Mouse (Mus musculus) ES-E14 (cell line): ENCODE measurements around the gene Clstn1.

Experiments
- CHD2 ChIP-seq: IDR thresholded peaks from 2 replicates; pipeline ENCODE4 v1.6.1; 2014; ENCODE audit warnings: mild to moderate bottlenecking, low read depth, low read length, inconsistent platforms
- MAFK ChIP-seq: IDR thresholded peaks from 2 replicates; pipeline ENCODE4 v1.6.1; 2014; ENCODE audit warnings: mild to moderate bottlenecking, low read depth, low read length, inconsistent platforms; ENCODE audit not compliant: insufficient read depth
- ZNF384 ChIP-seq: IDR thresholded peaks from 2 replicates; pipeline ENCODE4 v1.6.1; 2012; ENCODE audit warnings: low read depth, low read length, inconsistent platforms

- TF ChIP-seq ZNF384 (no peak), MAFK (no peak), CHD2 (no peak)
Observed at GRCm38 (mm10) chr4:149619988-149620387, 33.7 kb downstream of the Clstn1 start.
